Mouse (Mus musculus) right cerebral cortex, postnatal 25 days (tissue): Measurements from ENCODE around the gene Ebf1.

Source experiments
- DNase-seq: peaks from one replicate; pipeline ENCODE4 v3.0.0; 2022

The Ebf1 gene

GRCm38 (mm10) chr11:44619131-44619886 is 2.2 kb downstream of the Ebf1 start:
- no peak for DNase-seq

GRCm38 (mm10) chr11:44619887-44620693 is 3.0 kb downstream of the Ebf1 start:
- no peak for DNase-seq

- DNase-seq, result no peak
These were observed 3.8 kb downstream of the Ebf1 start for GRCm38 (mm10) chr11:44620694-44621446.

GRCm38 (mm10) chr11:44621615-44622014 is 4.5 kb downstream of the Ebf1 start:
- DNase-seq, result no peak

- no peak for DNase-seq
These were observed 5.1 kb downstream of the Ebf1 start for GRCm38 (mm10) chr11:44622023-44622731.

- DNase-seq, result no peak
These were observed 7.4 kb downstream of the Ebf1 start for GRCm38 (mm10) chr11:44624564-44624963.

- DNase-seq, result no peak
These were observed 8.9 kb downstream of the Ebf1 start for GRCm38 (mm10) chr11:44626065-44626464.

- no peak for DNase-seq
These were observed 11.3 kb downstream of the Ebf1 start for GRCm38 (mm10) chr11:44628412-44628811.

GRCm38 (mm10) chr11:44632064-44632968 is 15.2 kb downstream of the Ebf1 start:
- no peak for DNase-seq

GRCm38 (mm10) chr11:44633001-44633693 is 16.0 kb downstream of the Ebf1 start:
- no peak for DNase-seq

- no peak for DNase-seq
These were observed 17.6 kb downstream of the Ebf1 start for GRCm38 (mm10) chr11:44634552-44635193.

- DNase-seq, result no peak
These were observed 19.1 kb downstream of the Ebf1 start for GRCm38 (mm10) chr11:44636241-44636640.

GRCm38 (mm10) chr11:44638193-44638754 is 21.2 kb downstream of the Ebf1 start:
- no peak for DNase-seq

- no peak for DNase-seq
These were observed 24.4 kb downstream of the Ebf1 start for GRCm38 (mm10) chr11:44641496-44641895.

GRCm38 (mm10) chr11:44654340-44655019 is 37.4 kb downstream of the Ebf1 start:
- DNase-seq, result no peak

GRCm38 (mm10) chr11:44655468-44655867 is 38.4 kb downstream of the Ebf1 start:
- no peak for DNase-seq

GRCm38 (mm10) chr11:44656916-44657315 is 39.8 kb downstream of the Ebf1 start:
- no peak for DNase-seq

- no peak for DNase-seq
These were observed 40.8 kb downstream of the Ebf1 start for GRCm38 (mm10) chr11:44657833-44658395.

- DNase-seq, result no peak
These were observed 44.8 kb downstream of the Ebf1 start for GRCm38 (mm10) chr11:44661875-44662274.
